Comparison of ENCODE assay signal across 8 mouse cellular contexts in the genomic region with DNA sequence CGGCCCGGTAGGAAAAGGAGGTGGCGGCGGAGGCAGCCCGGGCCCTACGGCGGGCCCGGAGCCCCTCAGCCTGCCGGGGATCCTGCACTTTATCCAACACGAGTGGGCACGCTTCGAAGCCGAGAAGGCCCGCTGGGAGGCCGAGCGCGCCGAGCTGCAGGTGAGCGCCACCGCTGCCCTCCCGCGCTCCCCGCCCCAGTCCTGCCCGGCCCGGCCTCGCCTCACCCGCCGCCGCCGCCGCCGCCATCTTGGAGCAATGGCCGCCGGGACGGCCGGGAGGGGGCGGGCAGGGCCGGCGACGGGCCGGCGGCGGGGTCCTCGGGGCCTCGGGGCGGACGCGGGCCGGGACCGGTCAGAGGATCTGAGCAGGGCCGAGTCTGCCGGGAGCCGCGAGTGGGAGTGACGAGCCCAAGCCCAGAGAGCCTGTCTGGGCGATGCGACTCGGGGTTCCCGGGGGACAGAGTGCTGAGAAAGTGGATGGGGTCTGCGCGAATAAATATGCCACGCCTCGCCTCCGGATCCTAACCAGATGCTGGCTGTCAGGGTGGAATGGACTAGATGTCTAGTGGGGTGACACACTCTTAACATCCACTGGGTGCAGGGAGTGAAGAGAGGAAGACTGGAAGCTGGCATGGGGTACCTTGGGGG. TPM values are rescaled to one million over a fixed set of nuclear protein-coding genes. Genes with fewer than 3 reads are reported as not detected.
DNase-seq lines count a peak whose midpoint lies in the region; ATAC-seq and TF ChIP-seq lines count a peak whose summit lies in the region.

A gene (minus strand): TSS at position 258 of the 648 bp plus-strand sequence.

- peak within 1 kb of the TSS; percentile 99 for H3K4me3 ChIP-seq in kidney, embryonic 15.5 days (replicated peaks)
- peak within 1 kb of the TSS; percentile 97 to 100 for H3K4me3 ChIP-seq in liver, embryonic 14.5 days (ENCODE audit: insufficient read depth in 1 of 2, low read depth in 2 of 2, low read length in 2 of 2)
- peak within 1 kb of the TSS; percentile 98 for H3K4me3 ChIP-seq in neural tube, embryonic 15.5 days (replicated peaks)

- H3K27ac ChIP-seq in kidney, embryonic 15.5 days, result peak within 1 kb of the TSS; percentile 98
- peak within 1 kb of the TSS; percentile 80 for H3K27ac ChIP-seq in liver, embryonic 14.5 days
- H3K27ac ChIP-seq in neural tube, embryonic 15.5 days (replicated peaks), result peak within 1 kb of the TSS; percentile 99

- under 1% methylated on average over 58 of the region's 64 CpGs for WGBS in kidney, embryonic 15.5 days
- WGBS in liver, embryonic 14.5 days (ENCODE audit: insufficient replicate concordance), result under 1% methylated on average over 62 of the region's 64 CpGs
- WGBS in neural tube, embryonic 15.5 days, result under 1% methylated on average over 55 of the region's 64 CpGs

- DNase-seq in 3T3-L1 (ENCODE audit: low read depth, low spot score), result peak; percentile 12
- peak; percentile 59 for DNase-seq in embryo, embryonic 9.5 days (ENCODE audit: extremely low spot score)
- peak; percentile 40 for DNase-seq in heart, adult 8-10 months (ENCODE audit: low spot score)
- no peak for DNase-seq in liver, embryonic 14.5 days (ENCODE audit: low read depth in 3 of 3, low spot score in 3 of 3)
- DNase-seq in thymus, postnatal 36 days, result peak; percentile 66 to 67

- peak; percentile 7; the same call in 1 of the 2 replicates for TF ChIP-seq CTCF in liver, embryonic 14.5 days (IDR thresholded peaks at IDR 0.05; ENCODE audit: low read depth)

- H3K9ac ChIP-seq in kidney, embryonic 15.5 days, result peak within 1 kb of the TSS; percentile 100
- peak within 1 kb of the TSS; percentile 97 for H3K9ac ChIP-seq in liver, embryonic 14.5 days (replicated peaks)
- peak within 1 kb of the TSS; percentile 99 for H3K9ac ChIP-seq in neural tube, embryonic 15.5 days (replicated peaks)

- peaks cover 18% of the 10 kb centered on the region for H3K27me3 ChIP-seq in kidney, embryonic 15.5 days
- H3K27me3 ChIP-seq in liver, embryonic 14.5 days (ENCODE audit: control insufficient read depth, insufficient read depth, low read length), result peaks cover 5% of the 10 kb centered on the region
- no peaks in the 10 kb centered on the region for H3K27me3 ChIP-seq in neural tube, embryonic 15.5 days (replicated peaks)

- peaks cover 20% of the 10 kb centered on the region for H3K36me3 ChIP-seq in kidney, embryonic 15.5 days
- no peaks in the 10 kb centered on the region for H3K36me3 ChIP-seq in liver, embryonic 14.5 days (replicated peaks; ENCODE audit: control insufficient read depth, insufficient read depth, low read depth)
- no peaks in the 10 kb centered on the region for H3K36me3 ChIP-seq in neural tube, embryonic 15.5 days

- no peak for TF ChIP-seq EP300 in liver, embryonic 14.5 days (IDR thresholded peaks at IDR 0.05; ENCODE audit: low read depth)

- ATAC-seq in activated CD4-positive, CD25-positive, alpha-beta regulatory T cell, adult 4 months, result peak; percentile 38
- ATAC-seq in kidney, embryonic 15.5 days (replicated peaks; ENCODE audit: low FRiP score), result peak; percentile 80
- peak; percentile 77 for ATAC-seq in liver, embryonic 14.5 days (ENCODE audit: insufficient read depth)
- peak; percentile 50 for ATAC-seq in neural tube, embryonic 15.5 days (ENCODE audit: low FRiP score)

- H3K9me3 ChIP-seq in kidney, embryonic 15.5 days (replicated peaks), result no peaks in the 10 kb centered on the region
- no peaks in the 10 kb centered on the region for H3K9me3 ChIP-seq in liver, embryonic 14.5 days (ENCODE audit: control insufficient read depth, low read length)
- no peaks in the 10 kb centered on the region for H3K9me3 ChIP-seq in neural tube, embryonic 15.5 days (replicated peaks)

- H3K4me2 ChIP-seq in kidney, embryonic 15.5 days, result peak within 1 kb of the TSS; percentile 89
- peak within 1 kb of the TSS; percentile 99 for H3K4me2 ChIP-seq in liver, embryonic 14.5 days (ENCODE audit: low read depth)
- H3K4me2 ChIP-seq in neural tube, embryonic 15.5 days, result peak within 1 kb of the TSS; percentile 69

- peaks cover 63% of the 10 kb centered on the region for H3K4me1 ChIP-seq in kidney, embryonic 15.5 days
- peaks cover 32 to 44% of the 10 kb centered on the region in 2 experiments for H3K4me1 ChIP-seq in liver, embryonic 14.5 days (replicated peaks; ENCODE audit: control insufficient read depth in 2 of 2, insufficient read depth in 2 of 2, low read length in 1 of 2)
- peaks cover 86% of the 10 kb centered on the region for H3K4me1 ChIP-seq in neural tube, embryonic 15.5 days

RNA-seq across cellular contexts. Expression of the gene that starts here (rescaled TPM):
- 1 to 10 TPM; 6.5 to 7.5 TPM for polyA plus RNA-seq in activated CD4-positive, CD25-positive, alpha-beta regulatory T cell, adult 4 months (2017; shearing (Covaris generic))
- 10 to 100 TPM; 47.3 to 56.4 (median 53.0) TPM for total RNA-seq in heart, adult 8-10 months (2022)
- polyA plus RNA-seq in kidney, embryonic 15.5 days (2015; fragmentation: Nextera tagmentation; extraction: Ambion mirVana), result 32.0 and 34.1 TPM in 2 replicates
- 5.6 and 6.6 TPM in 2 replicates for polyA plus RNA-seq in liver, embryonic 14.5 days (2012; rRNA removed)
- polyA plus RNA-seq in liver, embryonic 14.5 days (2014; fragmentation: Nextera tagmentation; extraction: Ambion mirVana), result 7.2 and 8.9 TPM in 2 replicates
- polyA plus RNA-seq in neural tube, embryonic 15.5 days (2015; fragmentation: Nextera tagmentation; extraction: Ambion mirVana), result 48.4 and 50.4 TPM in 2 replicates

Comparison
In these comparisons a context has a peak if more than half of its experiments do, and no peak if none do; other contexts are left out.
1. DNase-seq: peak in 3T3-L1 (single experiment), embryo, embryonic 9.5 days (single experiment), heart, adult 8-10 months (single experiment) and thymus, postnatal 36 days (2 of 2); none in liver, embryonic 14.5 days (0 of 3).
2. Peak in every context shown above with its lines, with median percentiles within 50 percentile points of each other: ATAC-seq, H3K27ac ChIP-seq, H3K4me2 ChIP-seq, H3K4me3 ChIP-seq and H3K9ac ChIP-seq.